Mouse (Mus musculus) lung, postnatal 0 days (tissue): Measurements from ENCODE around the gene Arap1. TPM values are rescaled to one million over a fixed set of nuclear protein-coding genes. Genes with fewer than 3 reads are reported as not detected.

ENCODE experiments used
- ATAC-seq: fragments of 200-750 bp; cut with Nextera tagmentation; 2 replicates; pipeline ENCODE4 v1.8.0; 2017; ENCODE audit warnings: moderate library complexity
- DNase-seq: peaks from one replicate; pipeline ENCODE4 v3.0.0-alpha.2; 2016; ENCODE audit warnings: low spot score
- H3K27ac ChIP-seq: fragments of 300-500 bp; sonication (generic); 2 replicates; pipeline ENCODE4 v1.5.1; 2014; ENCODE audit warnings: antibody characterized with exemption, mild to moderate bottlenecking, low read length, mixed read lengths
- H3K27me3 ChIP-seq: fragments of 300-500 bp; sonication (generic); replicated peaks from 2 replicates; pipeline ENCODE4 v1.6.1; 2014; ENCODE audit warnings: low read length, mixed read lengths; ENCODE audit not compliant: insufficient read depth
- H3K36me3 ChIP-seq: fragments of 300-500 bp; sonication (generic); 2 replicates; pipeline ENCODE4 v1.6.1; 2014; ENCODE audit warnings: low read length, mixed read lengths; ENCODE audit not compliant: insufficient read depth
- H3K4me1 ChIP-seq: fragments of 300-500 bp; sonication (generic); 2 replicates; pipeline ENCODE4 v1.6.1; 2014; ENCODE audit warnings: antibody characterized with exemption, low read depth, low read length, mixed read lengths; ENCODE audit not compliant: insufficient read depth
- H3K4me2 ChIP-seq: fragments of 300-500 bp; sonication (generic); replicated peaks from 2 replicates; pipeline ENCODE4 v1.6.1; 2014; ENCODE audit warnings: low read depth, mild to moderate bottlenecking, low read length, moderate library complexity, mixed read lengths
- H3K4me3 ChIP-seq: fragments of 300-500 bp; sonication (generic); 2 replicates; pipeline ENCODE4 v1.5.1; 2014; ENCODE audit warnings: low read depth, low read length
- H3K9ac ChIP-seq: fragments of 300-500 bp; sonication (generic); replicated peaks from 2 replicates; pipeline ENCODE4 v1.6.1; 2014; ENCODE audit warnings: low read depth, mild to moderate bottlenecking
- H3K9me3 ChIP-seq: fragments of 300-500 bp; sonication (generic); 2 replicates; pipeline ENCODE4 v1.6.1; 2016; ENCODE audit warnings: low read length, mixed read lengths
- CTCF ChIP-seq: IDR thresholded peaks from 2 replicates; pipeline ENCODE4 v1.5.1; 2016; ENCODE audit warnings: antibody characterized with exemption, mild to moderate bottlenecking
- EP300 ChIP-seq: IDR thresholded peaks from 2 replicates; pipeline ENCODE4 v1.6.1; 2016; ENCODE audit warnings: antibody characterized with exemption, mild to moderate bottlenecking, control low read depth
- WGBS: fragments of 180-500 bp; shearing (Covaris S2); extraction: QIAGEN DNeasy Blood & Tissue Kit; methylation state at CpG from one replicate; pipeline ENCODE4 v1.1.7; 2014; 5-methylcytosine and 5-hydroxymethylcytosine counted together
- polyA plus RNA-seq: library from polyadenylated mRNA; unstranded; fragments of >200 nt; fragmentation: Nextera tagmentation; extraction: Ambion mirVana; gene quantifications from 2 replicates; pipeline ENCODE4 v1.2.1, GENCODE M21; 2015

Arap1 gene
- polyA plus RNA-seq, 1 experiment from 2014 or later: 105 TPM

GRCm38 (mm10) chr7:101403831-101404230, 56.0 kb downstream of the Arap1 start:
- H3K9me3 ChIP-seq: no peaks in the 10 kb centered on the region
- ATAC-seq (no peak), DNase-seq (no peak)
- TF ChIP-seq EP300 (no peak), CTCF (peak; percentile 53)
- H3K4me1 ChIP-seq: no peaks in the 10 kb centered on the region
- H3K36me3 ChIP-seq: peaks cover 66% of the 10 kb centered on the region
- 95% methylated on average over 5 of the region's 5 CpGs for WGBS
- H3K27me3 ChIP-seq: no peaks in the 10 kb centered on the region
- H3K4me2 ChIP-seq: no peak overlapping the region
- no peak overlapping the region for H3K27ac ChIP-seq
- no peak overlapping the region for H3K4me3 ChIP-seq
- no peak overlapping the region for H3K9ac ChIP-seq

GRCm38 (mm10) chr7:101410267-101410936, 62.5 kb downstream of the Arap1 start, which contains the start of gene Gm45837:
TSS of gene Gm45837 (plus strand) at chr7:101410886.
- no peak within 1 kb of the TSS for H3K9ac ChIP-seq
- 0 out of 2 replicates have a peak, but pooled peaks cover 6% of the 10 kb centered on the region for H3K4me1 ChIP-seq
- ATAC-seq (peak; percentile 20; the same call in 1 of the 2 replicates), DNase-seq (peak; percentile 73)
- H3K27ac ChIP-seq: 0 out of 2 replicates have a peak within 1 kb of the TSS, but pooled peaks have one; percentile 27
- no peak within 1 kb of the TSS for H3K4me3 ChIP-seq
- peaks cover 18% of the 10 kb centered on the region for H3K36me3 ChIP-seq
- TF ChIP-seq CTCF (no peak), EP300 (no peak)
- no peaks in the 10 kb centered on the region for H3K27me3 ChIP-seq
- H3K9me3 ChIP-seq: no peaks in the 10 kb centered on the region
- no peak within 1 kb of the TSS for H3K4me2 ChIP-seq
- 67% methylated on average over 11 of the region's 11 CpGs for WGBS

- DNase-seq (peak; percentile 91), ATAC-seq (peak; percentile 46)
- Histone ChIP-seq H3K4me2 (no peak overlapping the region), H3K27me3 (no peaks in the 10 kb centered on the region), H3K9ac (no peak overlapping the region), H3K36me3 (peaks cover 13% of the 10 kb centered on the region), H3K4me3 (no peak overlapping the region), H3K27ac (peak overlapping the region; percentile 20; the same call in 1 of the 2 replicates), H3K4me1 (0 out of 2 replicates have a peak, but pooled peaks cover 6% of the 10 kb centered on the region), H3K9me3 (no peaks in the 10 kb centered on the region)
- TF ChIP-seq CTCF (peak; percentile 100), EP300 (no peak)
Measured at GRCm38 (mm10) chr7:101412796-101413195, 64.9 kb downstream of the Arap1 start.

- Histone ChIP-seq H3K9ac (no peak overlapping the region), H3K9me3 (no peaks in the 10 kb centered on the region), H3K4me1 (0 out of 2 replicates have a peak, but pooled peaks cover 6% of the 10 kb centered on the region), H3K27ac (no peak overlapping the region), H3K4me2 (no peak overlapping the region), H3K27me3 (no peaks in the 10 kb centered on the region), H3K36me3 (no peaks in the 10 kb centered on the region), H3K4me3 (no peak overlapping the region)
- ATAC-seq: no peak
- 28% methylated on average over 4 of the region's 4 CpGs for WGBS
- TF ChIP-seq CTCF: no peak
- no peak for TF ChIP-seq EP300
- DNase-seq: no peak
Measured at GRCm38 (mm10) chr7:101414209-101414608, 66.3 kb downstream of the Arap1 start.

- Histone ChIP-seq H3K9me3 (no peaks in the 10 kb centered on the region), H3K9ac (no peak overlapping the region), H3K36me3 (no peaks in the 10 kb centered on the region), H3K4me1 (0 out of 2 replicates have a peak, but pooled peaks cover 6% of the 10 kb centered on the region), H3K27ac (no peak overlapping the region), H3K4me3 (no peak overlapping the region), H3K27me3 (no peaks in the 10 kb centered on the region), H3K4me2 (no peak overlapping the region)
- ATAC-seq: peak; percentile 71
- 23% methylated on average over 6 of the region's 7 CpGs for WGBS
- DNase-seq: peak; percentile 71
- no peak for TF ChIP-seq EP300
- TF ChIP-seq CTCF: no peak
Measured at GRCm38 (mm10) chr7:101414661-101415511, 67.0 kb downstream of the Arap1 start.

GRCm38 (mm10) chr7:101415512-101416100, 67.7 kb downstream of the Arap1 start:
- Histone ChIP-seq H3K4me1 (0 out of 2 replicates have a peak, but pooled peaks cover 6% of the 10 kb centered on the region), H3K36me3 (no peaks in the 10 kb centered on the region), H3K27me3 (no peaks in the 10 kb centered on the region), H3K4me2 (no peak overlapping the region), H3K27ac (no peak overlapping the region), H3K9me3 (no peaks in the 10 kb centered on the region), H3K4me3 (no peak overlapping the region), H3K9ac (no peak overlapping the region)
- no peak for DNase-seq
- TF ChIP-seq EP300: no peak
- TF ChIP-seq CTCF: no peak
- no peak for ATAC-seq
- 29% methylated on average over 8 of the region's 8 CpGs for WGBS
